Mouse (Mus musculus) gastrocnemius, postnatal 10 days (tissue): ENCODE results near the gene Man2b1. TPM values are rescaled to one million over a fixed set of nuclear protein-coding genes. Genes with fewer than 3 reads are reported as not detected.
"Not testable (repeated sequence)": the region's sequence is repeated elsewhere in the genome, so short reads cannot be mapped to it uniquely, and the experiment has no call there.

Experiments used
- DNase-seq: peaks from one replicate; pipeline ENCODE4 v3.0.0; 2021; ENCODE audit warnings: mixed read lengths
- total RNA-seq, 2 experiments: library from RNA; stranded (reverse); gene quantifications; 2 replicates each; pipeline ENCODE4 v1.2.3; 2021

The Man2b1 gene
- total RNA-seq, 2 experiments from 2014 or later, result 16.6 to 20.9 TPM

DNA sequence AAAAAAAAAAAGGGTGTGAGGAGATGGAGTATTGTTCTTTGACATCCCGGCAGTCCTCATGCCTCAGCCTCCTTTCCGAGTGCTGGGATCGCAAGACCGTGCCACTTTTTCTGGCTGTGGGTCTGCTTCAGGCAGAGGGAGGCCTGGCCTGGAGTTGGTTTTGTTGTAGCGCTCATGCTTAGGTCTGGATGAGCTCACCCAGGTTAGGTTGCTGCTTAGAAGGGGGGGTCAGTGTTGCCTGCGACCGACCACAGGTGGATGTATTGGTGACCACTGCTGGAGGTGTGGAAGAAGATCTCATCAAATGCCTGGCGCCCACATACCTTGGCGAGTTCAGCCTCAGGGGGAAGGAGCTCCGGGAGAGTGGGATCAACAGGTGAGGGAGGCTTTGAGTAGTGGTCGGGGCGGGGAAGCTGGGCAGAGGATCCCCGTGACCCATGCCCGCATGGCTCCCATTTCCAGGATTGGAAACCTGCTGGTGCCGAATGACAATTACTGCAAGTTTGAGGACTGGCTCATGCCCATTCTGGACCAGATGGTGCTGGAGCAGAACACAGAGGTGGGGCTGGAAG is 9.9 kb upstream of the Man2b1 start:
- DNase-seq, result no peak

GRCm38 (mm10) chr8:85074167-85074566 is 8.9 kb upstream of the Man2b1 start:
- no peak for DNase-seq

DNA sequence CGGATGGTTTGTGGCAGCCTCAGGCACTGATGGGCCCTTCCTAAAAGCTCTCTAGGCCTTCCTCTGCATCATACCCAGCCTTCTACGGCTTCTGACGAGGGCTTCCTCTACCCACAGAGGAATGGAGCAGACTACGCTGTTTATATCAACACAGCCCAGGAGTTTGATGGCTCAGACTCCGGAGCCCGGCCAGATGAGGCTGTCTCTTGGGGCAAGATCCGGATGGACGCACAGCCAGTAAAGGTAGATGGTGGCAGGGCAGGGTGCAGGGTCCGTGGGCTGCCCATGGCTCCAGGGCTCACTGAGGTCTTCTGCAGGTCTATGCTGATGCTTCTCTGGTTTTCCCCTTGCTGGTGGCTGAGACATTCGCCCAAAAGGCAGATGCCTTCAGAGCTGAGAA is 8.5 kb upstream of the Man2b1 start:
- DNase-seq, result no peak

DNA sequence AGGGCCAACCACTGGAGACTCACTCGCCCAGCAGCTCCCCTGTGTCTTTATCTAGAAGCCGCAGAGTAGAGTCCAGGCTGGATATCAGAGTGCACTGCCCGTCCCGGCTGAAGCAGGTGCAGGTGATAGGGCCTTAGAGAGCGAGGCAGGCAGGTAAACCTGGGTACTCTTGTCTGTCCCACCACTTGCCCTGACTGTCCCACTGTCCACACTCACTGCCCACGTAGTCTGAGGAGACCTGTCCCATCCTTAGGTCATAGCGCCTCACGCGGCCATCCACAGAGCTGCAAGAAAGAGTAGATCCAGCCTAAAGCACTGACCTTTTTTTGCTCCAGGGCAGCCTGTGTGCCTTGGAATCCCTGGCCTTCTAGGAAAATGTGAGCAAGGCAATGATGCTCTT is 7.1 kb upstream of the Man2b1 start:
- peak; percentile 57 for DNase-seq

- DNase-seq, result peak; percentile 74
These were observed 6.1 kb upstream of the Man2b1 start for GRCm38 (mm10) chr8:85076993-85077392.

DNA sequence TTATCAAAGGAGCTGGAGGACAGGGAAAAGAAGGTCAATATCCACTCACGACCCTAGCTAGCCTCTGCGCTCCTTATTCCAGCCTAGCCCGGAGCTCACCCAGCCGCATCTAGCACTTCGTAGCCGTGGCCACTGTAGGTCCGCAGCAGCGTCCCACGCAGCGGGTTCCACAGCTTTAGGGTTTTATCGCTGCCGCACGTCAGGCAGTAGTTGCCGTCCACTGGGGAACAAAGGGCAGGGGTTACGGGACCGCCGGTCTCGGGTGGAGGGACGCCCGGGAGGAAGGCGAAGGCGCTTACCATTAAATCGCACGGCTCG is 2.9 kb upstream of the Man2b1 start:
- DNase-seq, result no peak

GRCm38 (mm10) chr8:85080532-85081215 is 2.4 kb upstream of the Man2b1 start, which contains the start of gene Wdr83os:
Gene Wdr83os, plus strand, starts transcription at chr8:85080740.
- DNase-seq, result peak; percentile 54

DNA sequence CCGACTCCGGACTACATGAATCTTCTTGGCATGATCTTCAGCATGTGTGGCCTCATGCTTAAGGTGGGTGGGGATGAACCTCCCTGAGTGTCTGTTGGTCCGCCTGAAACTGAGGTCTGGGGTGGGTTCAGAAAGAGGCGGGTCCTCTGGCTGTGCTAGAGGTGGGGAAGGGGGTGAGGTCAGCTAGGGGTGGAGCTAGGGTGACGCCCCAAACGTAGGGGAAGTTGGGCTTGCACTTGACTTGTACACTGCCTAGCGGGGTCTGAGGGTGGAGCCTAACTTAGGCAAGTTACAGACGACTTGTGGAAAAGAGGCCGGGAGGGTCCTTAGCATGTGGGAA is 1.9 kb upstream of the Man2b1 start, which contains the start of gene Wdr83:
Wdr83 (minus strand) TSS at position 91 of the 340 bp plus-strand sequence.
- DNase-seq, result no peak

- not testable (repeated sequence) for DNase-seq
These were observed 901 bp upstream of the Man2b1 start for GRCm38 (mm10) chr8:85082169-85082568.

- DNase-seq, result no peak
These were observed 1.6 kb downstream of the Man2b1 start for GRCm38 (mm10) chr8:85084633-85085032.

DNA sequence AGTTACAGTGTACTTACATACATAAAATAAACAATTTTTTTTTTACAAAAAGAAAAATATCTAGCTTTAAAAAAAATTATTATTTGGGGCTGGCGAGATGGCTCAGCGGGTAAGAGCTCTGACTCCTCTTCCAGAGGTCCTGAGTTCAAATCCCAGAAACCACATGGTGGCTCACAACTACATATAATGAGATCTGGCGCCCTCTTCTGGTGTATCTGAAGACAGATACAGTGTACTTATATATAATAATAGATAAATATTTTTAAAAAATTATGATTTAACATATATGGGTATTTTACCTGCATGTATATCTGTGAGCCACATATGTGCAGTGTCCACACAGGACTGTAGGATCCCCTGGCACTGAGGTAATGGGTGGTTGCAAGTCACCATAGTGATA is 3.2 kb downstream of the Man2b1 start:
- no peak for DNase-seq

GRCm38 (mm10) chr8:85088771-85089170 is 5.7 kb downstream of the Man2b1 start:
- DNase-seq, result no peak

GRCm38 (mm10) chr8:85090856-85091255 is 7.8 kb downstream of the Man2b1 start:
- DNase-seq, result no peak

DNA sequence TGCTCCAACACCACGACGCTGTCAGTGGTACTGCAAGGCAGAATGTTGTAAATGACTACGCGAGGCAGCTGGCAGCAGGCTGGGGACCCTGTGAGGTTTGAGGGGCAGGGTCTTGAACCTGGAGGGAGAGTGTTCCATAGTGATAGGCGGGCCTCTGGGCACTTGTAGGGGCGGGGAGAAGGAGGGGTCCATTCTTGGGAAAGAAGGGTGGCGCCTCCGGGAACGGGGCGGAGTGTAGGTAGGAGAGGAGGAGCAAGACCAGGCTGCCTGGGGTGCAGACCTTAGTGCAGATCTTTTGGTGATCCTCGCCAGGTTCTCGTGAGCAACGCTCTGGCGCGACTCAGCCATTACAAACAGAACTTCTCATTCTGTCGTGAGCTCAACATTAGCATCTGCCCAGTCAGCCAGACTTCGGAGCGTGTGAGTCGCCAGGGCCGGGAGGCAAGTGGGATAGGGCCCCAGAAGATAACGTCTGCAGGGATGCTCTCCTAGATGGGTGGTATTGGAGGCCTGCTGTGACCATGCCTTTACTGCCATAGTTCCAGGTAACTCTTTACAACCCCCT is 8.5 kb downstream of the Man2b1 start:
- DNase-seq, result no peak

- DNase-seq, result no peak
These were observed 12.0 kb downstream of the Man2b1 start for GRCm38 (mm10) chr8:85095051-85095450.

GRCm38 (mm10) chr8:85095566-85095965 is 12.5 kb downstream of the Man2b1 start:
- no peak for DNase-seq

DNA sequence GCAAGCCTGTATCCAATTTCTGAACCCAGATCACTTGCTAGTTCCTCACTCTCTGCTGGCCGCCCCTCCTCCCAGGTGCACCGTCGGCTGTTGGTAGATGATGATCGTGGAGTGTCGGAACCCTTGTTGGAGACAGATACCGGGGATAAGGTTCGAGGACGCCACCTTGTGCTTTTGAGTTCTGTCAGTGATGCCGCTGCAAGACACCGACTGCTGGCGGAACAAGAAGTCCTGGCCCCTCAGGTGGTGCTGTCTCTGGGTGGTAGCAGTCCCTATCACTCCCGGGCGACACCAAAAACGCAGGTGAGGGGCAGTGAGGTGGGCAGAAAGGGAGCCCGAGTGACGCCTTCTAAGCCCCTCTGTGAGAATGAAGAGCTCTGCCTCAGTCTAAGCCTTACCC is 13.1 kb downstream of the Man2b1 start:
- DNase-seq, result no peak

DNA sequence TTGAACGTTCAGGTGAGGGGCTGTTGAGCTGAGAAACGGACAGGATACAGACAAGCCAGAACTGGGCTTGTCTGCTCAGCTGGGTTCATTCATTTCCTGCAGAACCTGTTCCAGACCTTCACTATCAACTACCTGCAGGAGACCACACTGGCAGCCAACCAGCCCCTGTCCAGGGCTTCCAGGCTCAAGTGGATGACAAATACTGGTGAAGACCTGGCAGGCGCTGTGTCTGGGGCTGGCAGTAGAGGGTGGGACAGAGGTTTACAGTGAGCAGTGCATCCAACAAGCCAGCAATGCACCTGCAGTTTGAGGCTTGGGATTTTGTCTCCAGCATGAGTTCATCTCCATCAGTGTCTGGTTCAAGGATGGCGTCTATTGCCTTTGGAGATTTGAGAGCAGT is 13.8 kb downstream of the Man2b1 start:
- DNase-seq, result no peak

GRCm38 (mm10) chr8:85100076-85100665 is 17.1 kb downstream of the Man2b1 start:
- DNase-seq, result no peak

DNA sequence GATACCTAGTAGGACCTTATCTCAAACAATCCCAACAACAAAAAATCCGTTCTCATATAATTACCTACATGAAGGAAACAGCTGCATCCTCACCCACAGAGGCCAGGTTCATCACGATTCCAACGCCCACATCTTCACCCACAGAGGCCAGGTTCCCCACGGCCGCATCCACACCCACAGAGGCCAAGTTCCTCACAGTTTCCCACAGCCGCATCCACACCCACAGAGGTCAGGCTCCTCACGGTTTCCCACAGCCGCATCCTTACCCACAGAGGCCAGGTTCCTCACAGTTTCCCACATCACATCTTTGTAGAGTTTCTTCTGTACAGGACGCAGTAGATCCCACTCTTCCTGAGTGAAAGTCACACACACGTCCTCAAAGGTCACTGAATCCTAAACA is 30.2 kb downstream of the Man2b1 start:
- no peak for DNase-seq

DNA sequence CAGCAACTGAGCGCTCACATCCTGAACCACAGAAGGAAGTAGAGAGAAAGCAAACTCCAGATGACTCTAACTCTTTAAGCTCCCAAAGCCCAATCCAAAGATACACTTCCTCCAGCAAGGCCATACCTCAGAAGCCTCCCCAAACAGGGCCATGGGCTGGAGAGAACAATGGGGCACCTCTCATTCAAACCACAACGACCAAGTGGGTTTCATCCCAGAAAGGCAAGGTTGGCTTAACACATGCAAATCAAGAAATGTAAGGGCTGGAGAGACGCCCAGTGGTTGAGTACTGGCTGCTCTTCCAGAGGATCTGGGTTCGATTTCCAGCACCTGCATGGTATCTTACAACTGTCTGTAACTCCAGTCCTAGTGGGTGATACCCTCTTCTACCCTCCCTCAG is 32.4 kb downstream of the Man2b1 start:
- no peak for DNase-seq

- no peak for DNase-seq
These were observed 33.9 kb downstream of the Man2b1 start for GRCm38 (mm10) chr8:85116984-85117383.

GRCm38 (mm10) chr8:85119052-85119981 is 36.2 kb downstream of the Man2b1 start:
- DNase-seq, result peak; percentile 71
